Mouse (Mus musculus): ENCODE measurements around the gene Nxpe4. TPM values are rescaled to one million over a fixed set of nuclear protein-coding genes. Genes with fewer than 3 reads are reported as not detected.

Gene Nxpe4
- polyA plus RNA-seq, 1 experiment = 0.60 TPM

DNA sequence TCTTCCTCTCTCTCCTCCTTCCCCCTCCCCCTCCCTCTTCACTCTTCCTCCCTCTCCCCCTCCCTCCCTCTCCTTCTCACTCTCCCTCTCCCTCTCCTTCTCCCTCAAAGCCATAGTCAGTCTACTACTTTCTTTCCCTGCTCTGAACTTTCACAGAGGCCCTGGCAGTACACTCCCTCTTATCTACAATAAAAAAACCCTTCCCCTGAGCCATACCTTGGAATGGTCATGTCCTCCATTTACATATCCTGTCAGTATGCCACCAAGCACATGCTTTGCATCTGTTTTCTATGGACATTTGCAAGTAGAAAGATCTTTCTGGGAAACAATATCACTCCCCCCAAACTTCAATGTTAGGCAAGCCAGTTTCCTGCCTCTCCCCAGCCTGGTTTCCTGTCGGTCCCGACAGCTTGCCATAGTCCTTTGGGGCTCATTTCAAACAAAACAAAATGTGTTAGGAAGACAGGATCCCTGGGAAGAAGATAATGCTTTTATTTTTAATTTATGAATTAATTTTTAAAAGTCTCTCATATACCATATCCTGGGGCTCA lies 191.4 kb downstream of the Nxpe4 start, which contains the start of gene Nxpe2:
Gene Nxpe2, minus strand, starts transcription at position 307 of the 551 bp plus-strand sequence.
- TF ChIP-seq POLR2A (IDR thresholded peaks at IDR 0.05; ENCODE audit: low read depth, low read length) (no peak), CTCF (IDR thresholded peaks at IDR 0.05; ENCODE audit: extremely low read depth, insufficient read length, insufficient replicate concordance, low read depth, low read length) (no peak)
- 69% methylated on average over 2 of the region's 2 CpGs for WGBS

DNA sequence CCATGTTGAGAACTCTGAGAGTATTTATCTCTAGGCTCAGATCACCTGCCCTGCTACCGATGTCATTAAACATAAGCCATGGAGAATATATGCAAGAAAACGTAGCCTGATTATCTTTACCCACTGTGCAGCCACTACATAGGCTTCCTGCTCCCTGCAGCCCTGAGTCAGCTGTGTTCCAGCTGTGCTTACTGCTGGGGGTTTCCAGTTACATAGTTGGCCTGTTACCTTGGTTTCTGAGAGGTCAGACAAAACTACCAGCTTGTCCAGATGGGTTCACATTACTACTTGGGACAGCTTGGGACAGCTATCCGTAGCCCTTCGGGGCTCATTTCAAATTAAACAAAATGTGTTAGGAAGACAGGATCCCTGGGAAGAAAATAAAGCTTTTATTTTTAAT lies 192.3 kb downstream of the Nxpe4 start:
- no peaks in the 10 kb centered on the region for H3K4me1 ChIP-seq (ENCODE audit: control insufficient read depth, insufficient read depth, insufficient read length, low read length)
- 73% methylated on average over 4 of the region's 4 CpGs for WGBS
- TF ChIP-seq CTCF (IDR thresholded peaks at IDR 0.05; ENCODE audit: extremely low read depth, insufficient read length, insufficient replicate concordance, low read depth, low read length) (no peak), POLR2A (IDR thresholded peaks at IDR 0.05; ENCODE audit: low read depth, low read length) (no peak)
- H3K36me3 ChIP-seq (ENCODE audit: control insufficient read depth, insufficient read depth, low read length) = no peaks in the 10 kb centered on the region
- no peak overlapping the region for H3K4me3 ChIP-seq (ENCODE audit: low read depth, low read length)
- no peak overlapping the region for H3K27ac ChIP-seq (ENCODE audit: insufficient read depth, low read depth, low read length)
- no peaks in the 10 kb centered on the region for H3K27me3 ChIP-seq (ENCODE audit: control insufficient read depth, insufficient read depth, low read length)

More for the DNA sequence above, 191.4 kb downstream of the Nxpe4 start, which contains the start of gene Nxpe2:
- H3K36me3 ChIP-seq (ENCODE audit: control insufficient read depth, insufficient read depth, low read length) = no peaks in the 10 kb centered on the region
- no peaks in the 10 kb centered on the region for H3K27me3 ChIP-seq (ENCODE audit: control insufficient read depth, insufficient read depth, low read length)
- no peak within 1 kb of the TSS for H3K4me3 ChIP-seq (ENCODE audit: low read depth, low read length)
- H3K4me1 ChIP-seq (ENCODE audit: control insufficient read depth, insufficient read depth, insufficient read length, low read length) = no peaks in the 10 kb centered on the region
- no peak within 1 kb of the TSS for H3K27ac ChIP-seq (ENCODE audit: insufficient read depth, low read depth, low read length)

DNA sequence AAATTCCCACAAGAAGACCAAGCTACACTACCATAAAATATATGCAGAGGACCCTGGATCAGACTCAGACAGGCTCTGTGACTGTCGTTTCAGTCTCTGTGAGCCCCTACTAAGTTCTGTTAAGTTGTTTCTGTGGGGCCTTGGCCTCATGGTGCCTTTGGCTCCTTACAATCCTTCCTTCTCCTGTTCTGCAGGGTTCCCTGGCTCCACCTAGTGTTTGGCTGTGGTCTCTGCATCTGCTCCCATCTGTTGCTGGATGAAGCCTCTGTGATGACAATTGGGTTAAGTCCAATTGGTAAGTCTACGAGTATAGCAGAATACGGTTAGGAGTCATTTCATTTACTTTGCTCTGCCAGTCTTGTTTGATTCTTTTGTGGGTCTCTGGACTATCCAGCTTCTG lies 193.0 kb downstream of the Nxpe4 start:
- no peak for TF ChIP-seq POLR2A (IDR thresholded peaks at IDR 0.05; ENCODE audit: low read depth, low read length)
- TF ChIP-seq CTCF (IDR thresholded peaks at IDR 0.05; ENCODE audit: extremely low read depth, insufficient read length, insufficient replicate concordance, low read depth, low read length) = peak; percentile 60; the same call in 1 of the 2 replicates
- whole genome bisulfite sequencing = 40% methylated on average over 3 of the region's 3 CpGs
- Histone ChIP-seq H3K36me3 (ENCODE audit: control insufficient read depth, insufficient read depth, low read length) (no peaks in the 10 kb centered on the region), H3K4me3 (ENCODE audit: low read depth, low read length) (no peak overlapping the region), H3K27me3 (ENCODE audit: control insufficient read depth, insufficient read depth, low read length) (no peaks in the 10 kb centered on the region), H3K27ac (ENCODE audit: insufficient read depth, low read depth, low read length) (no peak overlapping the region), H3K4me1 (ENCODE audit: control insufficient read depth, insufficient read depth, insufficient read length, low read length) (no peaks in the 10 kb centered on the region)

DNA sequence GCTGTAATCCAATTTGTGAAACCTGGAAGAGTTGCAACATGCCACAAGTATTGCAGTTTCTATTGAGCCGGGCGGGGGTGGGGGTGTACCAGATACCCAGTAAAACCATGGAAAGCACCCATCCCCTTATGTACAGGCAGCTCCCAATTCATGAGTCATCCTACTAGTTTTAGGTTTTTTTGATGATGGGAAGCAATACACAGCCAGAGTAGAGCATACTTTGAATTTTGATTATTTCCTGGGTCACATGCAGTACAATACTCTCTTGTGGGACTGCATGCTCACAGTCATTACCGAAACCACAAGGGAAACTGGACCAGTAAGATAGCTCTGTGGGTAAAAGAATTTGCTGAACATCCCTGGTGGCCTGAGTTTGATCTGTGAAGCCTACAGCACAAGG lies 195.3 kb downstream of the Nxpe4 start:
- WGBS = 75% methylated on average over 3 of the region's 3 CpGs
- H3K27ac ChIP-seq (ENCODE audit: insufficient read depth, low read depth, low read length) = no peak overlapping the region
- H3K36me3 ChIP-seq (ENCODE audit: control insufficient read depth, insufficient read depth, low read length) = no peaks in the 10 kb centered on the region
- H3K27me3 ChIP-seq (ENCODE audit: control insufficient read depth, insufficient read depth, low read length) = no peaks in the 10 kb centered on the region
- H3K4me3 ChIP-seq (ENCODE audit: low read depth, low read length) = no peak overlapping the region
- no peak for TF ChIP-seq POLR2A (IDR thresholded peaks at IDR 0.05; ENCODE audit: low read depth, low read length)
- TF ChIP-seq CTCF (IDR thresholded peaks at IDR 0.05; ENCODE audit: extremely low read depth, insufficient read length, insufficient replicate concordance, low read depth, low read length) = no peak
- no peaks in the 10 kb centered on the region for H3K4me1 ChIP-seq (ENCODE audit: control insufficient read depth, insufficient read depth, insufficient read length, low read length)

DNA sequence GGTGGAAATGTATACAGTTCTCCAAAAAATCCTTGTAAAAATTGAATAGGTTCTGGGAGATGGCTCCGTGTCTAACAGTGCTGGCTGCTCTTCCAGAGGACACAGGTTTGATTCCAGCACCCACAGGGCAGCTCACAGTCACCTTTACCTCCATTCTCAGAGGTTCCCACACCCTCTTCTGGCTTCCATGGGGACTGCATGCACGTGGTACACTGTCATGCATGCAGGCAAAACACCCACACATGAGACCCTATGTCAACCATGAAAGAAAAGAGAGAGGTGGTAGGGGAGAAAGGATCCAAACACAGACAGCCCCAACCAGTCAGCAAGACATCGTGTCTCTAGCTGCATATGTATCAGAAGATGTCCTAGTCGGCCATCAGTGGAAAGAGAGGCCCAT lies 199.0 kb downstream of the Nxpe4 start:
- Histone ChIP-seq H3K36me3 (ENCODE audit: control insufficient read depth, insufficient read depth, low read length) (no peaks in the 10 kb centered on the region), H3K4me3 (ENCODE audit: low read depth, low read length) (no peak overlapping the region), H3K4me1 (ENCODE audit: control insufficient read depth, insufficient read depth, insufficient read length, low read length) (no peaks in the 10 kb centered on the region), H3K27ac (ENCODE audit: insufficient read depth, low read depth, low read length) (no peak overlapping the region), H3K27me3 (ENCODE audit: control insufficient read depth, insufficient read depth, low read length) (no peaks in the 10 kb centered on the region)
- TF ChIP-seq POLR2A (IDR thresholded peaks at IDR 0.05; ENCODE audit: low read depth, low read length) = no peak
- TF ChIP-seq CTCF (IDR thresholded peaks at IDR 0.05; ENCODE audit: extremely low read depth, insufficient read length, insufficient replicate concordance, low read depth, low read length) = no peak
- WGBS = 77% methylated on average over 4 of the region's 4 CpGs

DNA sequence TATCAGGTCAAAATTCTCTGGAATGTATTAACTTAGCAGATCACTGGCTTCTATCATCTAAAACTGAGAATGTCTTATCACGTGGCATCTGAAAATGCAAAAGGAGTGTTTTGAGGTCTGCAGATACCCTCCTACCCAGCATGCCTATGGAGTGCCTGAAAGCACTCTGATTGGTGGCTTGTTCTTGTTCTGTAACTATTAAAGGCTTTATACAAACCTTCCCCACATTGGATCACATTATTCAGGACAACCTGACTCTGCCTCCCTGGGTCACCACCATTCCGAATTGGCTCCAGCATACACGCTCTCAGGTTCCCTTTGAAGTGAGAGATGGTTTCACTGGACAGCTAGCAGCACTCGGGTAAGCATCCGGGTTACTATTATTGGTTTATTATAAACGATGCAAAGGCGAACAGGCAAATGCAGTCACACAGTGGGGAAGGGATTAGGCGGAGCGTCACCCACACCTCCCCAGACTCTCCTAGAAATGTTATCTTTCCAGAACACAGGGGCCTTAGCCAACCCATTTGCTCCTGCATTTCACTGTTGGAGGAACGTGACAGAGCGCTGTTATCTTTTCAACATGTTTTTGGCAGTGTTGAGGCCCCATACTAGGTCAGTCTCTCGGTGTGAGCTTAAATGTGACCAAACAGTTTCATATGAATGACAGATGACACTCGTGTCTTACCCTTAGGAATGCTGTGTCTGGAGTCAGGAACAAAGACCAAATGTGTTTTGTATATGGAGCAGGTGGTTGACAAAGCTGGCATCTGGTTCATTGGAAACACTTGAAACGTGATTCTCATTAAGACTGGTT lies 200.2 kb downstream of the Nxpe4 start:
- Histone ChIP-seq H3K27me3 (ENCODE audit: control insufficient read depth, insufficient read depth, low read length) (no peaks in the 10 kb centered on the region), H3K4me3 (ENCODE audit: low read depth, low read length) (no peak overlapping the region), H3K4me1 (ENCODE audit: control insufficient read depth, insufficient read depth, insufficient read length, low read length) (no peaks in the 10 kb centered on the region), H3K27ac (ENCODE audit: insufficient read depth, low read depth, low read length) (no peak overlapping the region), H3K36me3 (ENCODE audit: control insufficient read depth, insufficient read depth, low read length) (no peaks in the 10 kb centered on the region)
- 73% methylated on average over 14 of the region's 14 CpGs for WGBS
- TF ChIP-seq CTCF (IDR thresholded peaks at IDR 0.05; ENCODE audit: extremely low read depth, insufficient read length, insufficient replicate concordance, low read depth, low read length) = no peak
- no peak for TF ChIP-seq POLR2A (IDR thresholded peaks at IDR 0.05; ENCODE audit: low read depth, low read length)

DNA sequence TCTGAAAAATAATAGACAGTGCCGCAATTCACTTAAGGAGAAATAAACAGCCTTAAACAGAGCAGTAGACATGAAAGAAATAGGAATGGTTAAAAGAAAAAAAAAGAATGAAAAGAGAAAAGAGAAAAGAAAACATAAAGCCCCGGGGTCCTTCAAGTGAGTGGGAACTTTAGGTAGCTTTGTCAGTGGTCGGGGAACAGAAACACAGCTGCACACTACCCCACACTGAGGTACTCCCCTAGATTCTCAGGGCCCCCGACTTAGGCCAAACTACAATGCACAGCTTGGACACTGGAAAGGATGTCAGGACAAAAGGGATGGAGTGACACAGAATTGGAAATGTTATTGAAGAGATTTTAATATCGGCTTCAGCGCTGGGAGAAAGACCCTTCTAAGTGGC lies 200.9 kb downstream of the Nxpe4 start:
- Histone ChIP-seq H3K36me3 (ENCODE audit: control insufficient read depth, insufficient read depth, low read length) (no peaks in the 10 kb centered on the region), H3K4me3 (ENCODE audit: low read depth, low read length) (no peak overlapping the region), H3K27me3 (ENCODE audit: control insufficient read depth, insufficient read depth, low read length) (no peaks in the 10 kb centered on the region), H3K27ac (ENCODE audit: insufficient read depth, low read depth, low read length) (no peak overlapping the region), H3K4me1 (ENCODE audit: control insufficient read depth, insufficient read depth, insufficient read length, low read length) (no peaks in the 10 kb centered on the region)
- TF ChIP-seq POLR2A (IDR thresholded peaks at IDR 0.05; ENCODE audit: low read depth, low read length) (no peak), CTCF (IDR thresholded peaks at IDR 0.05; ENCODE audit: extremely low read depth, insufficient read length, insufficient replicate concordance, low read depth, low read length) (no peak)
- 89% methylated on average over 6 of the region's 6 CpGs for WGBS
